Mouse (Mus musculus): ENCODE measurements around the gene Cacng1. TPM values are rescaled to one million over a fixed set of nuclear protein-coding genes. Genes with fewer than 3 reads are reported as not detected.

Gene Cacng1
- polyA plus RNA-seq, 1 experiment from 2014 or later: 0.15 TPM

DNA sequence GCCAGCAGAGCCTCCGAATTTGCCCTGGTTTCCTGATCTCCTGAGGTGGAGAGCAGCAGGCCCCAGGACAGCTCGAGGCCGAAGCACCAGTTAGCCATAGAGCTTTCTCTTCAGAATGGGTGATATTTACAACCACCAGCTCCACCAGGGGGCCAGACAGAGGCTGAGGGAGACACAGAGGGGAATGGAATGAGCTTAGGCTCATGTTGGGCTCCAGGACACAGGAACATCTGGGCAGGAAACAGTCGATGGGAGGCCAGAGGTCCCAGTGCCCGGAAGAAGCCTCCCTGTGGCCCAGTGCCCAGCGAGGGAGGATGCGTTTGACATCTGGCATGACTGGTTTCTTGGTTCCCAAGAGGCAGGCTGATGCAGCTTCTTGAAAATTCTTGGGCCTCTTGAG, 17.8 kb upstream of the Cacng1 start:
- Histone ChIP-seq H3K9me3 (no peaks in the 10 kb centered on the region), H3K27me3 (replicated peaks) (no peaks in the 10 kb centered on the region), H3K36me3 (no peaks in the 10 kb centered on the region), H3K9ac (no peak overlapping the region), H3K4me1 (no peaks in the 10 kb centered on the region), H3K4me3 (no peak overlapping the region), H3K27ac (replicated peaks) (no peak overlapping the region), H3K4me2 (no peak overlapping the region)
- ATAC-seq (ENCODE audit: extremely low read depth, insufficient number of reproducible peaks, low FRiP score, low TSS enrichment): no peak
- 62% methylated on average over 7 of the region's 7 CpGs for WGBS

DNA sequence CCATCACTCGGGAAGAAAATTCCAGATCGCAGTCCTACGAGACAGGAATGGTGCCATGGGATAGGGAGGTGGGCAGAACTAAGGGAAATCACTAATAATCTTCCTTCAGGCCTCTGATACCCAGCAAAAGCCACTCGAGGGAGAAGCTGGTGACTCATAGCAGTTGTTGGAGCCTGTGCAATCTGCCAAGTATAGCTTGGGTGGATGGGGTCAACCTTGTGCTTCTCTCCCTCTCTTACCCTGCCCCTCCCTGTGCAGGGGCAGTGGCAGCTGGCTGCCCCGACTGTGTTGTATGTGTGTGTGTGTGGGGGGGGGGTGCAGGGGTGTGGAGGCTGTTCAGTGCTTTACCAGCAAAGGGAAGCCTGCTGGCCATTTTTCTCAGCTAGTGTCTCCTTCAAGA, 15.2 kb upstream of the Cacng1 start:
- Histone ChIP-seq H3K27me3 (replicated peaks) (0 out of 2 replicates have a peak, but pooled peaks cover 2% of the 10 kb centered on the region), H3K27ac (replicated peaks) (no peak overlapping the region), H3K9me3 (no peaks in the 10 kb centered on the region), H3K4me1 (no peaks in the 10 kb centered on the region), H3K9ac (no peak overlapping the region), H3K4me2 (no peak overlapping the region), H3K36me3 (no peaks in the 10 kb centered on the region), H3K4me3 (no peak overlapping the region)
- WGBS: 62% methylated on average over 5 of the region's 5 CpGs
- no peak for ATAC-seq (ENCODE audit: extremely low read depth, insufficient number of reproducible peaks, low FRiP score, low TSS enrichment)

DNA sequence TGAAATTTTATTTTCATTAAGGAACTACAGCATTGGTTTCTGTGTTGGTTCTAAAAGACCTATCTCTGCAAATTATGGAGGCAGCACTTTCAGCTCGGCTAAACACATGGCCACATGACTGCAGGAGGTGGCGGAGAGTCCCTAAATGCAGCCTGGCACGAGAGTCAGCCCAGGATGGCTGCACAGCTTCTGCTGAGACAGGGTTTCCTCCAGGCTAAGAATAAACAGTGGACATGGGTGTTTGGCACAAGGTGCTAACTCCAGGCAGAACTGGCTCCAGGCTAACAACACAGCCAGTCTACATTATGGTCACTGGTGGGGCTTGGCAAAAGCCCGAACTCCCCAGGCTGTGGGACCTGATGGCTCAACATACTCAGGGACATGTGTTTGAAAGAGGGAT, 14.6 kb upstream of the Cacng1 start:
- Histone ChIP-seq H3K4me1 (no peaks in the 10 kb centered on the region), H3K4me2 (no peak overlapping the region), H3K27ac (replicated peaks) (no peak overlapping the region), H3K27me3 (replicated peaks) (0 out of 2 replicates have a peak, but pooled peaks cover 2% of the 10 kb centered on the region), H3K4me3 (no peak overlapping the region), H3K36me3 (no peaks in the 10 kb centered on the region), H3K9me3 (no peaks in the 10 kb centered on the region), H3K9ac (no peak overlapping the region)
- no peak for ATAC-seq (ENCODE audit: extremely low read depth, insufficient number of reproducible peaks, low FRiP score, low TSS enrichment)
- WGBS: 67% methylated on average over 4 of the region's 4 CpGs

DNA sequence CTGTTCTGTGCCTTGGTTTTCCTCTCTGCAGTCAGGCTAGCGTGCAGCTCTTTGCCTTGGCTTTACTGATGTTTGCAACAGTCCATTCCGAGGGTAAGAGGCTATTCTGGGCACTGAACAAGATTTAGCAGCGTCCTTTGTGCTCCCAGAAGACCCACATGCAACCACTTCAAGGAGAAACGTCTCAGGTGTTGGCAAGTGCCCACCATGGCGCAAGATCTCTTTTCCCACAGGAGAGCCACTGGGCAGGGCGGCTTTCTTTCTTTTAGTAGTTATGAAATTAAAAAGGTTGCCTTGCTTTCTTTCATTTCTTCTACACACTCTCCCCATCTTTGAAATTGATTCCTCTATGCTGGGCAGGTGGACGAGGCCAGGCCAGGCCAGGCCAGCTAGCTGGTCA, 12.8 kb upstream of the Cacng1 start:
- WGBS: 60% methylated on average over 7 of the region's 7 CpGs
- no peak for ATAC-seq (ENCODE audit: extremely low read depth, insufficient number of reproducible peaks, low FRiP score, low TSS enrichment)
- no peak overlapping the region for H3K9ac ChIP-seq
- H3K27ac ChIP-seq (replicated peaks): no peak overlapping the region
- 0 out of 2 replicates have a peak, but pooled peaks cover 2% of the 10 kb centered on the region for H3K27me3 ChIP-seq (replicated peaks)
- H3K4me3 ChIP-seq: no peak overlapping the region
- H3K4me2 ChIP-seq: no peak overlapping the region
- H3K9me3 ChIP-seq: no peaks in the 10 kb centered on the region
- no peaks in the 10 kb centered on the region for H3K4me1 ChIP-seq
- H3K36me3 ChIP-seq: no peaks in the 10 kb centered on the region

DNA sequence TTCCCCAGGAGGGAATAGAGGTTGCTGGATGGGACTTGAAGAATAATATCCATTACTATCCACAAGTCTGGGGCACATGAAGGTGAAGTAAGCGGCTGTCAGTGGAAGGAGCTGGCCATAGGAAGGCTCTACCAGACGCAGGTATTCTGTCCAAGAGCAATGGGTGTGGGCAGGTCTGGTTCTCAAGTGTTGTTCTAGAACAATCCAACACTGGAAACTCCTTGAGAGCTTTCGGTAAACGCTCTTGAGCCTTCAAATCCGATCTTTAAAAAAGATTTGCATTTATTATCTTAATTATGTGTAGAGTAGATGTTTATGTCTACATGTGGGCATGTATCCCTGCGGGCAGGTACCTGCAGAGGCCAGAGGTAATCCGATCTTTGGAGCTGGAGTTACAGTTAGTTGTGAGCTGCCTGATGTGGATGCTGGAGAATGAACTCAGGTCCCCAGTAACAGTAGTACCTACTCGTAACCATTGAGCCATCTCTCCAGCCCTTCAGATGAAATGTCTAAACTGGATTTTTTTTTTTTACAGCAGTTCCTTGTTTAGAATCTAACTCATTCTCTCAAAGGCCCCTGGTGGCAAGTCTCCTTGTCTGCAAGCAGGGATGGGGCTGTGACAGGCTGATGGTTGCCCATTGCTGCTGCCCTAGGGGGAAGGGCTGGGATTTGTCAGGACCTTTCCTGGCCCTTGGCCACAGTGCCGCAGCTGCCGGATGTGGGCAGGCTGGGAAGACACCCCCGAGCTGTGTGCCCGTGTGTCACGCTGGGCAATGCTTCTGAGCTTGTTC, 11.9 kb upstream of the Cacng1 start:
- Histone ChIP-seq H3K4me1 (no peaks in the 10 kb centered on the region), H3K9me3 (no peaks in the 10 kb centered on the region), H3K4me3 (no peak overlapping the region), H3K27ac (replicated peaks) (no peak overlapping the region), H3K9ac (no peak overlapping the region), H3K4me2 (no peak overlapping the region), H3K36me3 (no peaks in the 10 kb centered on the region), H3K27me3 (replicated peaks) (0 out of 2 replicates have a peak, but pooled peaks cover 2% of the 10 kb centered on the region)
- ATAC-seq (ENCODE audit: extremely low read depth, insufficient number of reproducible peaks, low FRiP score, low TSS enrichment): no peak
- WGBS: 74% methylated on average over 13 of the region's 13 CpGs

DNA sequence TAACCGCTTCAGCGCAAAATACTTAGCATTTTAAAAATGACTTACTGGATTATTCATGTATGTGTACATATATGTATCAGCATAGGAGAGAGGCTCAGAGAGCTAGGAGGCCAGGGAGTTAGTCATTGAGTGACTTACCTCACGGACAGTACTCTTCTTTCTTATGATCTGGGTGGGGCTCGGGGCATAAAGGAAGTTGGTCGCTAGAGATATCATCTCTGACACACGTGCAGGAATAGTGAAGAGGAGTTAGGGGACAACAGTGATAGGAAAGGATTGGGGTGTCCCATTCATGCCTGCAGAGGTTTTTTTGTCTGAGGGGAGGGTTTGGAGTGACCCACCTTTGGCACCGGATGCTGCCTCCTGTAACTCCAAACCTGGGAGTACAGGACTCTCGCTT, 8.3 kb upstream of the Cacng1 start:
- ATAC-seq (ENCODE audit: extremely low read depth, insufficient number of reproducible peaks, low FRiP score, low TSS enrichment): no peak

DNA sequence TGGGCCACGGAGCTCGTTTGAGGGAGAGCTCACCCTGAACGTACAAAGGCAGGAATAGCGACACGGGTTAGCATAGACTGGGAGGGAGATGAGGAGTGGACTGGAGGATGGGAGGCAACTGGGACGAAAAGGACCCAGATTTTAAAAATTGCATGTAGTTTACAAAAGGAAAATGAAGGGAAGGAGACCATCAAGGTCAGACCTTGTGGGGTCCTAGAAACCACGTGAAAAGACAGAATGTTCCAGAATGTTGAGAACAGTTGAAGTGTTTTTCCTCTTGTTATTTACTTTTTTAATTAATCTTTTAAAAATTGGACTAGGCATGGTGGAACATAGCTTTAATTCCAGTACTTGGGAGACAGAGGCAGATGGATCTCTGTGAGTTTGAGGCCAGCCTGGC, 4.7 kb upstream of the Cacng1 start:
- no peaks in the 10 kb centered on the region for H3K27me3 ChIP-seq (replicated peaks)
- no peaks in the 10 kb centered on the region for H3K36me3 ChIP-seq
- no peaks in the 10 kb centered on the region for H3K4me1 ChIP-seq
- no peak overlapping the region for H3K27ac ChIP-seq (replicated peaks)
- H3K4me3 ChIP-seq: no peak overlapping the region
- no peak for ATAC-seq (ENCODE audit: extremely low read depth, insufficient number of reproducible peaks, low FRiP score, low TSS enrichment)
- peaks cover 4% of the 10 kb centered on the region; the same call in 1 of the 2 replicates for H3K9me3 ChIP-seq
- H3K4me2 ChIP-seq: no peak overlapping the region
- WGBS: 78% methylated on average over 7 of the region's 7 CpGs
- no peak overlapping the region for H3K9ac ChIP-seq

More for the DNA sequence above, 8.3 kb upstream of the Cacng1 start:
- no peak overlapping the region for H3K9ac ChIP-seq
- H3K4me2 ChIP-seq: no peak overlapping the region
- 81% methylated on average over 8 of the region's 8 CpGs for WGBS
- H3K36me3 ChIP-seq: no peaks in the 10 kb centered on the region
- no peak overlapping the region for H3K27ac ChIP-seq (replicated peaks)
- H3K27me3 ChIP-seq (replicated peaks): 0 out of 2 replicates have a peak, but pooled peaks cover 2% of the 10 kb centered on the region
- no peaks in the 10 kb centered on the region for H3K4me1 ChIP-seq
- no peak overlapping the region for H3K4me3 ChIP-seq
- H3K9me3 ChIP-seq: no peaks in the 10 kb centered on the region

DNA sequence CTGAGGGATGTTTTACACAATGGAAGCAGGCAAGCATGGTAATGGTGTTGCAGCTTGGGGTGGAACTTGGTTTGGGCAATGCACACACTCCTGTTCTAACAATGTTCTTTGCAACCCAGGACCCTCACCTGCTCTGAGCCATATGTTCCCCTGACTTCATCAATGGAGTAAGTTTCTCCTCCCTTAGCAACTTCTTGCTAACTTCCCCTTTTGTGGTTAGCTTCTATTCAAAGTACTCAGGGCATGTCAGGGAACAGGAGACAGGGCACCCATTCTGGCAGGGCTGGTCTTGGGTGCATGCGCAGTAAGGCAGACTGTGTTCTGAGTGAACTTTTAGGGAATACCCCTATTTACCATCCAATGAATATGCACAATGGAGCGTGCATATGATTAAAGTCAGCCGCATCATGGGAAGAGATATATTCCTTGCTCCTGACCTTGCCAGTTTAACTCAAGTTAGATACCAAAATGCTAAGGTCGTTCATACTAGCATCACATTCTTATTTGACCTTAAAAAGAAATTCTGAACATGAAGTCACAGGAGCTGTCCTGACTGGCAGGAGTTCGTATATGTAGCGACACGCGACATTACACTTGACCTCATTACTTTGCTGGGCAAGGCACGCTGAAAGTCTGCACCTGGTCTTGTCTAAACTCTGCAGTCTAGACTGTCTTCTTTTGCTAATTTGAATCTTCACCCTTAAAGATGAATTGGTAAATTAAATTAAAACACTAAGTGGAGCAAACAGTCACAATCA, 4.1 kb upstream of the Cacng1 start:
- Histone ChIP-seq H3K4me2 (no peak overlapping the region), H3K9me3 (peaks cover 4% of the 10 kb centered on the region; the same call in 1 of the 2 replicates), H3K27ac (replicated peaks) (no peak overlapping the region), H3K4me3 (no peak overlapping the region), H3K27me3 (replicated peaks) (no peaks in the 10 kb centered on the region), H3K4me1 (no peaks in the 10 kb centered on the region), H3K9ac (no peak overlapping the region), H3K36me3 (no peaks in the 10 kb centered on the region)
- no peak for ATAC-seq (ENCODE audit: extremely low read depth, insufficient number of reproducible peaks, low FRiP score, low TSS enrichment)
- whole genome bisulfite sequencing: 85% methylated on average over 9 of the region's 9 CpGs

DNA sequence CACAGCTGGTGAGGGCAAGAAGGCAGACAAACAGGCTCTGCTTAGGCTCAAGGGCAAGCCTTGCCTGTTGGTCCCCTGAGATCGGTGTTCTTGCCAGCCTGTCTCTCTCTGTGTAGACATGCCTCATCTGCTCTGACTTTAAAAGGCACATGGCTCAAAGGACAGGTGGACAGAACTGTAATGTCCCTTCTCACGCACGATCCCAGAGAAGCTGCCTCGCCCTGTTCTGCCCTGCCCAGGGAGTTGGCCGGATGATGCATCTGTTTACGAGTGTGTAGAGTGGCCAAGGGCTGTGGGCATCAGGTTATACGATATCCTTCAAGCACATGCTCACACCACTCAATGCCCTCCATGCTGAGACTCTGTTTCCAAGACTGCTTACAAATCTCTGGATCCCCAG, 2.0 kb downstream of the Cacng1 start:
- WGBS: 81% methylated on average over 7 of the region's 7 CpGs
- H3K4me3 ChIP-seq: no peak overlapping the region
- no peak overlapping the region for H3K27ac ChIP-seq (replicated peaks)
- 0 out of 2 replicates have a peak, but pooled peaks cover 4% of the 10 kb centered on the region for H3K4me1 ChIP-seq
- H3K4me2 ChIP-seq: no peak overlapping the region
- H3K9ac ChIP-seq: no peak overlapping the region
- H3K36me3 ChIP-seq: no peaks in the 10 kb centered on the region
- no peaks in the 10 kb centered on the region for H3K27me3 ChIP-seq (replicated peaks)
- peaks cover 4% of the 10 kb centered on the region; the same call in 1 of the 2 replicates for H3K9me3 ChIP-seq
- ATAC-seq (ENCODE audit: extremely low read depth, insufficient number of reproducible peaks, low FRiP score, low TSS enrichment): no peak

DNA sequence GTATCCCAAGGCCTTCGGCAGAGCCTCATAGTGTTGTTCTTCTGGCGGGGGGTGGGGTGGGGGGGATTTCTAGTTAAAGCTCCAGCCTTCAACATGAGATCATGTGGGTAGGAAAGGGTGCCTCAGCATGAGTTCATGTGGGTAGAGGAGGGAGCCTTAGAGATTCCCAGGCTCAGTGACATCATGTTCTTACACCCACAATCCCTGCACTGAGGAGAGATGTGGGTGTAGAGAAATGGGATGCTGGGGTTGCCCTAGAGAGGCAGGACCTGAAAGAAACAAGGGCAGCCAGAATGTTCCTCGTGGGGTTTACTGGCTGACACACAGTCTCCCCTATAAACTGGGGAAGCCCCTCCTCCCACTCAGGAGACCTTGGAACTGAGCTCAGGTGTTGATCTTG, 5.9 kb downstream of the Cacng1 start:
- Histone ChIP-seq H3K9ac (no peak overlapping the region), H3K9me3 (no peaks in the 10 kb centered on the region), H3K4me3 (no peak overlapping the region), H3K4me2 (no peak overlapping the region), H3K36me3 (no peaks in the 10 kb centered on the region), H3K27ac (replicated peaks) (no peak overlapping the region), H3K27me3 (replicated peaks) (0 out of 2 replicates have a peak, but pooled peaks cover 6% of the 10 kb centered on the region), H3K4me1 (0 out of 2 replicates have a peak, but pooled peaks cover 4% of the 10 kb centered on the region)
- no peak for ATAC-seq (ENCODE audit: extremely low read depth, insufficient number of reproducible peaks, low FRiP score, low TSS enrichment)
- WGBS: 52% methylated on average over 3 of the region's 3 CpGs

DNA sequence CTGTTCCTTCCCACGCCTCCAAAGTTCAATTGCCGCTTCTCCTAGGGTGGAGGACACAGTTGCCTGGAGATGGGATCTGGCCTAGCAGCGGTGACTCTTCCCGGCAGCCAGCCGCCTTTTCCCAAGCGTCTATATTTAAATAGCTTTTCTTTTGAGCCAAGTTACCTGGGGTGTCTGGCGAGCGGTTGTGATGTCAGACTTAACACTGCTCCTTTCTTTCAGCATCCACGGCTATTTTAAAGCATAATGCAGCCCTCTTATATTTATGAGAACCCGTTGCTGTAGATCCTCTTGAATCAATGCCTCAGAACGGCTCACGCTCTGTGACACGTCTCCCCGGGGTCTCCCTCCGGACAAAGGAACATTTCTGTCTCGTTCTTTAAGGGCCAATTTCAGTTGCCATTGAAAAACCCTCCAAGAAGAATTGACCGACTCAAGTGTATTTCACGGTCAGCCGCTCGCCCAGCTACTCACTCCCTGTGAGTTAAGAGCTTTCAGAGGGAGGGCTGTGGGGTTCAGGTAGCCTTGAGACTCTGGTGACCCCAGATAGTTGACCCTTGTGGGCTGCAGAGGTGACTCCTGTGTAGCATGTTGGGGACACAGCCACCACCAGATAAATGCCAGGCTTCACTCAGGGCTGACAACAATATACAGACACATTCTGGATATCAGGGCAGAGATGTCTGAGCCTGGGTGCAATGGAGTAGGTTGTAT, 8.3 kb downstream of the Cacng1 start:
- Histone ChIP-seq H3K27ac (replicated peaks) (no peak overlapping the region), H3K9me3 (no peaks in the 10 kb centered on the region), H3K36me3 (no peaks in the 10 kb centered on the region), H3K9ac (no peak overlapping the region), H3K4me1 (peaks cover 7% of the 10 kb centered on the region; the same call in 1 of the 2 replicates), H3K27me3 (replicated peaks) (peaks cover 17% of the 10 kb centered on the region; the same call in 1 of the 2 replicates), H3K4me2 (no peak overlapping the region), H3K4me3 (no peak overlapping the region)
- 72% methylated on average over 20 of the region's 20 CpGs for WGBS
- ATAC-seq (ENCODE audit: extremely low read depth, insufficient number of reproducible peaks, low FRiP score, low TSS enrichment): no peak
